Mouse (Mus musculus): Measurements from ENCODE around the gene Spag16.

DNA sequence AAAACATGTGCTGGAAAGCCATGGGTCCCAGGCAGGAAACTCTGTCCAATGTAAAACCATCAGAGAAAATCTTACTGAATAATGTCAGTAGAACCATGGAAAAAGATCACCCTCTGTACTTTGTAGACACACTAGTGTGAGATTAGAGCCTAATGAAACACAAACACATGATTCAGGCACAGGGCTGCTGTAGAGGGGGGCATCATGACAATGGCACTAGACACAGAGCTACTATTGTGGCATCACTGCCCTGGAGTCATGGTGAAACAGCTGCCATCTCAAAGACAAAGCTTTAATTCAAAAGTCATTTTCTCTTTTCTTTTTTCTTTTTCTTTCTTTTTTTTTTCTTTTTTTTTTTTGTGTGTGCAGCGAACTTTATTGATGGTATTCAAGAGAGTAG, 240.6 kb downstream of the Spag16 start:
- TF ChIP-seq CTCF (IDR thresholded peaks at IDR 0.05; ENCODE audit: control insufficient read depth, insufficient read depth, insufficient replicate concordance, low read depth, low read length) (no peak), POLR2A (IDR thresholded peaks at IDR 0.05; ENCODE audit: control insufficient read depth, low read depth, low read length) (no peak)
